Mouse (Mus musculus): ENCODE results near the gene Hrasls5. TPM values are rescaled to one million over a fixed set of nuclear protein-coding genes. Genes with fewer than 3 reads are reported as not detected.

Gene Hrasls5
- total RNA-seq, 4 experiments from 2014 or later: 0.23 to 0.59 TPM; not detected in 2

DNA sequence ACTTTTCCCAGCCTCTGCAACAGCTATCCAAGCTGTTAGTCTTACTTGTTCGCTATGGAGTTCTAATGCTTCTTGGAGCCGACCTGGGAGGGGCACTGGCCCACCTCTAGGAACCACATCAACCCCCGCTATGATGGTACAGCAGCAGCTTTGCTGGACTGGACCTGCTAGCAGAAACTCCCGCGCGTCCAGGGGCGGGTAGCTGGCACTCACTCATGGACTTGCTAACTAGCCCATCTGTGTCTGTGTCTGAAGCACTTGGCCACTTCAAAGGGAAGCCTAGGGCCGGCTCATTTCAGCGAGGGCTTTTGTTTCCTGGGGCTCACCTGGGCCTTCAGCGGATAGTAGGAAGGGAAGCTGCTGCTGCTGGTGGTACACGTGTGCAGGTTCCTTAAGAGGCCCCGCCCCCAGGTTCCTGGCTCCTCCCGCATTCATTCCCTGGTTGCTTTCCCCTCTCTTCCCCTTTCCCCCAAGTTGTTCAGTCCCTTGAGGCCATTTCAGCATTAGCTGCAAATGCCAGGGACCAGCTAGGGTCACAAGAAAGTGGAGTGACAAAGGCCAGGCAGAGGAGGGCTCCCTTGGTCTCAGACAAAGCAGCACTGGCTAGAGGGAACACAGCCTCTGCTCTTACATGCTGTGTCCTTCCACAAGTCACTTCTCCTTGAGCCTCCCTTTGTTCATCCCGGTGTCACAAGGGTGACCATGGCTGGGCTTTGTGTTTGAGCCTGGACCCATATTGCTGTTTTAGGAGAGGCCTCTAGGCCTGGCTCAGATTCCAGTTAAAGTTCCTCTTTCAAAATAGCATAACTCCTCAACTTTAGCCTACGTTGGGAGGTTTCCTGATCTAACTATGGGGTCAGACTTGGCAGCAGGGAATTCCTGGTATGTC is 5.3 kb upstream of the Hrasls5 start, which contains the start of gene Lgals12:
Gene Lgals12, minus strand, starts transcription at position 393 of the 889 bp plus-strand sequence.
- DNase-seq: no peak

DNA sequence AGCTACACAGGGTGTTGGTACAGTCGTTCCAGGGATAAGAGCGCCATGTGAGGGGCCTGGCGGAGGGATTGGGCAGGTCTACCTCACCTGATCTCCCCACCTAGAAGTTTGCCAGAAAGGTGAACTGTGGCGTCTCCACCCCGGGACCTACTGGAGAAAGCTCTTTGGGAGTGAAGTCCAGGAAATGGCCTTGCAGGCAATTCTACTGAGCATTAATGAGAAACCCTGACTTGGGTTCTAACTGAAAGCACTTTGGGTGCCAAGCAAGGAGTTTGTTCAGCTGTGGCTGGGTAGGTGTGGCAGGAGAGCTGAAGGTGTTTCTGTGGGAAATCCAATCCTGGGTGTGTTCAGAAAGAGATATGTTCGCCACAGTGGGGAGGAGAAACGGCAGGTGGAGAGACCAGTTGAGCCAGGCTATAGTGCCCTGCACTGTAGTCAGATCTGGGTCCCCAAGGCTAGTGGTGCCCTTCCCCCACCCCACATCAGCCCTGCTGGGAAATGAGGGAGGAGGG is 4.6 kb upstream of the Hrasls5 start:
- no peak for DNase-seq

DNA sequence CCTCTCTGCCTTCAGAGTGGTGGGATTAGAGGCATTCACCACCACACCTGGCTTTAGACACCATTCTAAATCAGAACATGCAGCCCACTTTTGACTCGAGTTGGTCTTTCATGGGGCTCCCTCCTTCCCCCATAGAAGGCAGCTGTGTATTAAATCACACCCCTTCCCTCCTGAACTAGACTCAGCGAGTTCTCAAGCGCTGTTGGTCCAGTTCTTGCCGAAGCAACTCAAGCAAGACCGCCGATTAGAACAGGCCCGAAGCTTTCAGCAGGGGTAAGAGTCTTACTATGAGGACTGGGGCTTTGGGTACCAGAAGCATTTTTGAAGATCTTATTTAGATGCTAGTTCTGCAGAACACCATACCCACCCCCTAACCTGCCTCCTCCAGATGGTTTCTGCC is 810 bp downstream of the Hrasls5 start:
- DNase-seq: no peak

DNA sequence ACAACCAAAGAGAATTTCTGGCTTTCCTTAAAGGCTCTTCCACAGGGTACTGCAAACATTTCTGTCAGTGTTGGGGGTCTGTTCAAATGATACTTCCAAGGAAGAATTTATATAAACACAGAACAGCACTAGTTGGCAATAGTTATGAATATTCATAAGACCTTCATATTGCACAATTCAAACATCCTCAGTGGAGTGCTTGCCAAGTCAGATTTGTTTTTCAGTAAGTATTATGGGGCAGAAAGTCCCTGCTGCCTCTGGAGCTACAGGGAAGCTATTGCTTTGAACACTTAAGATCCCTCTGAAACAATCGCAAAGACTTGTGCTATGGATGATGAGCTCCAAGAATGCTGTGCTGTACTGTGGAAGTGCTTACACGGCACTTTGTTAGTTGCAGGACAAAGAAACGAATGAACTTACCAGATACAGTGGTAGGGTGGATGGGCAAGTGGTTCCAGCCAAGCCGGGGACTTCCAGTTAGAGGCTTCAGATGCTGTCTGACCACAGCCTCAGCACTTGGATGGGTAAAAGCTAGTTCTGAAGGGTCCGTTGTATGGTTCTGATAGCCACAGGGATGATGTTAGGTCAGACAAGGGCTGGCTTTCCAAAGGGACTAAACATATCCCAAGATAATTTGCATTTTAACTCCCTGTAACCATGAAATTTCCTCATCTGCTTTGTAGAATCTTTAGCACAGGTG is 4.0 kb downstream of the Hrasls5 start:
- DNase-seq: no peak

DNA sequence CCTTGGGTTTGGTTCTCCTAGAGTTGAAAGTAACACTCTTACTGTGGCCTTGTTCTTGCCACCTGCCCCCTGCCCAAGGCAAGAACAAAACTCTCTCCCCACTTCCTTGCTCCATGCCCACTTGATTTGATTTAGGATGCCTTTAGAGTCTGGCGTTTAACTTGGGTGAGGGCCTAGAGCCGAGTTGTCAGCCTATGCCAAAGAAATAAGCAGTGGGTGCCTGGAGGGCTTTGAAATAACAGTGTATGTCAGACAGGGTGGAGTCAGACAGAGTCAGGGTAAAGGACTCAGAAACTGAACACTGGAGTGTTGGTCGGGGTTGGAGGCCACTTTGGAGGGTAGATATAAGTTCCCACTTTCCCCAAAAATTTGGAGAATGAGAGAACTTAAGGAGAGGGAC is 4.7 kb downstream of the Hrasls5 start:
- no peak for DNase-seq

DNA sequence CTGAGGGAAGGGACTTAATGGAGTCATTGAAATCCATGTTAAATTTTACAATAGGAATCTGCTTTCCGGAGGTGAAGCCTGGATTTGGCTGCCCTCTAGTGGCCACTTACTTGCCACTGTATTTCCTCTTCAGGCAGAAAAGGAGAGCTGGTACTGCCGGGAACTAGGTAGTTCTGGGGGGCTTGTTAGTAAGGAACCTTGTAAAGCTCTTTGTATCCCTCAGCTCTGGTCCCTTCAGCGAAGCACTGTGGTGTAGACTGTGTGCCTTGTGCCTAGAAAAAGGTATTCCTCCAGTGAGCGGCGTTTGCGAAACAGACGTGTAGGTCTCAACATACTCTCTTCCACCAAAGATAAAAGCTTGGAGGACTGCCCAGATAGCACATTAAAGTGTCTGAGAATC is 5.4 kb downstream of the Hrasls5 start:
- no peak for DNase-seq

DNA sequence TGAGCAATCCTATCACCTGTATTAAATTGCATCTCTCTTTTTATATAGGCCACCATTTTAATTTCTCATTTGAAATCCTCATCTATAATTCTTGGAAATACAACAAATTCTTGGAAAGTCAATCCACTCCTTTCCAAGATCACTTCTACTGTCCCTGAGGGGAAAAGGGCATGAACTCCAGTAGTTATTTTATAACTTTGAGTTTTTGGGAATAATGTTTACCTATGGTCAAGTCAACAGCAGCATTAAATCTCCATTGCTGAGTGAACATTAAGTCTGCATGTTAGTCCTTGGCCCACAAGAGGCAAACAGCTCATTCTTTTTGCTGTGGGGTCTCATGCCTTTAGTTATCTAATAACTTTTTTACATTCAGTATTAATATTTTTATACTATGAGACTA is 20.7 kb downstream of the Hrasls5 start:
- DNase-seq: no peak

DNA sequence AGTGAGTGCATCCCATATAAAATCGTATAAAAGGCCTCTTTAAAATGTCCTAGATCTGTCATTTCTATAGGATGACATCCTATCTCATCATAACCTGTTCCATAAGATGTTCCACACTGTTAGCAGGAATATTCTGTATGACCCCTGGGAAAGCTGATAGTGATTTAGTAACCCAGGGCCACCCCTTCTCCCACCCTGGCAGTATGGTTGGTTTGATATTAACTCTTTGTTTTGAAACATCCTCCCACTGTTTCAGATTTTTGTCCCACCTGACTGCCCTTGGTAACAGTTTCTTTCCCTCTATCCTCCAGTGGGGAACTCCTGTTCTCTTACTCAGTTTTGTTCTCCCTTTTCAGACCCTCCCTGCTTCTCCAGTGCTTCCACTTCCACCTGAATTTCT is 21.4 kb downstream of the Hrasls5 start:
- DNase-seq: no peak

DNA sequence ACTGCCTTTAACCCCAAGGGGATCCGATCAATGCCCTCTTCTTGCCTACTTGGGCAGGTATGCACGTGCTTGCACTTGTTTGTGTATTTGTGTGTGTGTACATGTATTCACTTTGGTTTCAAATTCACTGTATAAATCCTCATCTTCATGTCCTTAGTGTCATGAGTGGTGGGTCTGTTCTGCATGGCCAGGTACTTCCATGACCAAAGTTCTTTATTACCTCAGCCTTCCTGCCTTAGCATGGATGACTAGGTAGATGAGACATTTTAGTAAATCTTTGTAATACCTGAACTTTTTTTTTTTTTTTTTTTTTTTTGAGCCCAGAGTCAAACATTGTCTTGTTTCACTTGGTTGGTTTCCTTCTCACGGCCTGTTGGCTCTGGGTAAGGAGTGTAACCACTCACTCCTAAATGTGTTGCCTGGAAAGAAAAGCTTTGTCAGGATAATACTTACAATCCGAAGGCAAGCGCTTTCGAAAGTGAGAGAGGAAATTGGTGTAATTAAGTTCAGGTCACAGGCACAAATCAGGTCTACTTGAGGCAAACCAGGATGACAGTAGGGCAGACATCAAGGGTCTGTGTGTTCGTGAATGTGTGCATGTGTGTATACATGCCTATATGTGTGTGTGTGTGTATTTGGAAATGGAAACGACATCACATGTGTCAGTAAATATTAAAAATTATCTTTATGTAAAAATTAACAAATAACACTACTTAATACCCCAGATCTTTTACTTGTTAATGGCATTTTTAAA is 36.7 kb downstream of the Hrasls5 start:
- DNase-seq: no peak

DNA sequence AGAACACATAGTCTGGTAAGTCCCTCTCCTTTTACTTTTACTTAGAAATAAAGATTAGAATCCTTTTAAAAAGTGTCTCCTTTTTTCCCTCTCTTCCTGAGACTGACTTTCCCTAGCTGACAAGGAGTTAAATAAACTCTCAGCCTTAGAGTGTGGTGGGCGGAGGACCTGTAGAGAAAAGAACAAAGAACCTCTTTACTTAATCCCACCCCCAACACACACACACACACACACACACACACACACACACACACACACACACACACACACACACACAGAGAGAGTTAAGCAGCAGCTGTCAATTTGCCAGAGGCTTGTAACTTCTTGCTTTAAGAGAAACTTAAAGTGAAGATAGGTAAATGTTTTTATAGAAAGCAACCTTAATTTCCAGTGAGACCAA is 59.7 kb downstream of the Hrasls5 start:
- no peak for DNase-seq

DNA sequence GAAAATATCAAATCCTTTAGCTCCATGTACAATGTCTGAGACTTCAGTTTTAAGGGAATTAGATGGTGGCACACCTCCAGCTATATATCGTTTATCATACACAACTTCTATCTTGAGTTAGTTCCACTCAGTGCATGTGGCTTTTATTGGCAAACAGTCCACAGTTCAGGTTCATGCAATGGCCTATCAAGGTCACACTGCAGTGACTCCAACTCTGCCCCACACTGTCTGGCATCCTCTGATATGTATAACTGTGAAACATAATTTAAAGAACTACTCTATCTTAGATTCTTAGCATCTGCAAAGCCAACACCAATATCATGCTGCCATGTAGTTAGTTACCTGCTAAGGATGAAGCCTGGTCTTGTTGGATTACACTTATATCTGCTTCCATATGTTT is 75.6 kb downstream of the Hrasls5 start:
- no peak for DNase-seq

Other genes starting within 250 kb of the Hrasls5 start
- gene Spindoc, start 229.5 kb upstream of the Hrasls5 start, total RNA-seq (2022): 10 to 100 TPM; 20.3 to 27.0 (median 25.5) TPM
- gene 2700081O15Rik, start 194.9 kb upstream of the Hrasls5 start, total RNA-seq (2022): 10 to 100 TPM; 20.2 to 29.5 (median 27.3) TPM
- gene Rtn3, start 129.3 kb upstream of the Hrasls5 start, total RNA-seq (2022): 100 to 1,000 TPM; 117 to 159 (median 137) TPM
- gene Atl3, start 118.5 kb upstream of the Hrasls5 start, total RNA-seq (2022): 100 to 1,000 TPM; 126 to 140 (median 136) TPM
- gene Pla2g16, start 55.1 kb upstream of the Hrasls5 start, total RNA-seq (2022): 10 to 100 TPM; 50.3 to 83.3 (median 57.3) TPM
- gene Lgals12, start 5.3 kb upstream of the Hrasls5 start, total RNA-seq (2022): 10 to 100 TPM; 10.0 to 28.4 (median 13.1) TPM
- not detected for gene Slc22a19, start 98.8 kb downstream of the Hrasls5 start, total RNA-seq (2022)
- under 1 TPM in 1 of 4 experiments, not detected in 3; 0.12 TPM for gene Slc22a26, start 190.1 kb downstream of the Hrasls5 start, total RNA-seq (2022)